Mouse (Mus musculus) erythroblast, embryonic 14.5 days (primary cell): Measurements from ENCODE around the gene Sesn2.

ENCODE experiments used
- GATA1 ChIP-seq: IDR thresholded peaks from 2 replicates; pipeline ENCODE4 v1.6.1; 2012; ENCODE audit warnings: low read length, inconsistent platforms, mixed read lengths
- TAL1 ChIP-seq: IDR thresholded peaks from 3 replicates; pipeline ENCODE4 v1.6.1; 2012; ENCODE audit warnings: low read length, inconsistent platforms, mixed read lengths

GRCm38 (mm10) chr4:132524808-132525207 lies 14.5 kb upstream of the Sesn2 start:
- TF ChIP-seq TAL1, result no peak
- TF ChIP-seq GATA1, result no peak
